Mouse (Mus musculus) heart, postnatal 0 days (tissue): Measurements from ENCODE around the gene Plcb4. TPM values are rescaled to one million over a fixed set of nuclear protein-coding genes. Genes with fewer than 3 reads are reported as not detected.
"Not testable (repeated sequence)": the region's sequence is repeated elsewhere in the genome, so short reads cannot be mapped to it uniquely, and the experiment has no call there.

Experiments used
- ATAC-seq: fragments of 200-750 bp; cut with Nextera tagmentation; 2 replicates; pipeline ENCODE4 v1.8.0; 2017; ENCODE audit warnings: low read depth, moderate number of reproducible peaks, moderate library complexity; ENCODE audit not compliant: insufficient read depth
- DNase-seq: peaks from one replicate; pipeline ENCODE4 v3.0.0-alpha.2; 2016; ENCODE audit warnings: low spot score
- H3K27ac ChIP-seq: fragments of 300-500 bp; sonication (generic); 2 replicates; pipeline ENCODE4 v1.5.1; 2014; ENCODE audit warnings: low read depth, mild to moderate bottlenecking
- H3K27me3 ChIP-seq: fragments of 300-500 bp; sonication (generic); 2 replicates; pipeline ENCODE4 v1.6.1; 2014; ENCODE audit warnings: low read length, mixed read lengths; ENCODE audit not compliant: control insufficient read depth, insufficient read depth
- H3K36me3 ChIP-seq: fragments of 300-500 bp; sonication (generic); replicated peaks from 2 replicates; pipeline ENCODE4 v1.6.1; 2014; ENCODE audit warnings: low read length, mixed read lengths; ENCODE audit not compliant: control insufficient read depth, insufficient read depth
- H3K4me1 ChIP-seq: fragments of 300-500 bp; sonication (generic); 2 replicates; pipeline ENCODE4 v1.6.1; 2014; ENCODE audit warnings: antibody characterized with exemption; ENCODE audit not compliant: control insufficient read depth, insufficient read depth
- H3K4me2 ChIP-seq: fragments of 300-500 bp; sonication (generic); 2 replicates; pipeline ENCODE4 v1.6.1; 2014; ENCODE audit warnings: low read depth, mild to moderate bottlenecking, low read length, moderate library complexity
- H3K4me3 ChIP-seq: fragments of 300-500 bp; sonication (generic); 2 replicates; pipeline ENCODE4 v1.5.1; 2014; ENCODE audit warnings: low read depth, low read length
- H3K9ac ChIP-seq: fragments of 300-500 bp; sonication (generic); replicated peaks from 2 replicates; pipeline ENCODE4 v1.6.1; 2014; ENCODE audit warnings: low read depth, low read length, mixed read lengths
- H3K9me3 ChIP-seq: fragments of 300-500 bp; sonication (generic); replicated peaks from 2 replicates; pipeline ENCODE4 v1.6.1; 2016; ENCODE audit warnings: low read length; ENCODE audit not compliant: control insufficient read depth
- CTCF ChIP-seq: IDR thresholded peaks from 2 replicates; pipeline ENCODE4 v1.5.1; 2016; ENCODE audit warnings: antibody characterized with exemption, control low read depth, low read depth
- EP300 ChIP-seq: IDR thresholded peaks from 2 replicates; pipeline ENCODE4 v1.6.1; 2016; ENCODE audit warnings: antibody characterized with exemption, low read depth
- WGBS: fragments of 180-500 bp; shearing (Covaris S2); extraction: QIAGEN DNeasy Blood & Tissue Kit; methylation state at CpG from one replicate; pipeline ENCODE4 v1.1.7; 2014; 5-methylcytosine and 5-hydroxymethylcytosine counted together
- polyA plus RNA-seq: library from polyadenylated mRNA; unstranded; fragments of >200 nt; fragmentation: Nextera tagmentation; extraction: Ambion mirVana; gene quantifications from 2 replicates; pipeline ENCODE4 v1.2.1, GENCODE M21; 2015
- total RNA-seq: library from RNA; depleted of rRNA; stranded (reverse); fragments of >200 nt; gene quantifications from 2 replicates; pipeline ENCODE4 v1.2.3, GENCODE M21; 2014; ENCODE audit warnings: low replicate concordance

The Plcb4 gene
- total and polyA plus RNA-seq, 2 experiments from 2014 or later = 34.7 to 57.0 TPM

GRCm38 (mm10) chr2:135894582-135894981, 235.8 kb downstream of the Plcb4 start:
- no peak for ATAC-seq
- Histone ChIP-seq H3K9ac (no peak overlapping the region), H3K27ac (no peak overlapping the region), H3K4me1 (0 out of 2 replicates have a peak, but pooled peaks cover 12% of the 10 kb centered on the region), H3K4me3 (no peak overlapping the region), H3K4me2 (no peak overlapping the region), H3K36me3 (no peaks in the 10 kb centered on the region), H3K9me3 (no peaks in the 10 kb centered on the region), H3K27me3 (no peaks in the 10 kb centered on the region)
- DNase-seq = no peak
- TF ChIP-seq CTCF = no peak
- TF ChIP-seq EP300 = no peak
- WGBS = 77% methylated on average over 2 of the region's 2 CpGs

GRCm38 (mm10) chr2:135898025-135898424, 239.2 kb downstream of the Plcb4 start:
- TF ChIP-seq EP300 = no peak
- no peak for TF ChIP-seq CTCF
- no peak for ATAC-seq
- H3K4me2 ChIP-seq = no peak overlapping the region
- WGBS = 56% methylated on average over 4 of the region's 4 CpGs
- H3K4me3 ChIP-seq = no peak overlapping the region
- no peaks in the 10 kb centered on the region for H3K27me3 ChIP-seq
- H3K9ac ChIP-seq = no peak overlapping the region
- H3K36me3 ChIP-seq = no peaks in the 10 kb centered on the region
- DNase-seq = no peak
- H3K9me3 ChIP-seq = no peaks in the 10 kb centered on the region
- no peak overlapping the region for H3K27ac ChIP-seq
- peaks cover 19% of the 10 kb centered on the region; the same call in 1 of the 2 replicates for H3K4me1 ChIP-seq

GRCm38 (mm10) chr2:135899931-135900330, 241.1 kb downstream of the Plcb4 start:
- ATAC-seq, H3K27me3 ChIP-seq, H3K36me3 ChIP-seq, H3K4me2 ChIP-seq, H3K9me3 ChIP-seq, H3K4me3 ChIP-seq, DNase-seq, H3K9ac ChIP-seq, H3K27ac ChIP-seq: not testable (repeated sequence)
- WGBS = 75% methylated on average over 4 of the region's 4 CpGs
- peaks cover 20% of the 10 kb centered on the region; the same call in 1 of the 2 replicates for H3K4me1 ChIP-seq

GRCm38 (mm10) chr2:135901015-135901414, 242.2 kb downstream of the Plcb4 start:
- Histone ChIP-seq H3K36me3 (no peaks in the 10 kb centered on the region), H3K27ac (no peak overlapping the region), H3K9me3 (no peaks in the 10 kb centered on the region), H3K4me3 (no peak overlapping the region), H3K27me3 (no peaks in the 10 kb centered on the region), H3K4me1 (peaks cover 13% of the 10 kb centered on the region; the same call in 1 of the 2 replicates), H3K4me2 (no peak overlapping the region), H3K9ac (no peak overlapping the region)
- TF ChIP-seq EP300 = no peak
- TF ChIP-seq CTCF = no peak
- DNase-seq (no peak), ATAC-seq (no peak)
- WGBS = 75% methylated on average over 4 of the region's 4 CpGs

GRCm38 (mm10) chr2:135904262-135904661, 245.5 kb downstream of the Plcb4 start:
- Histone ChIP-seq H3K4me2 (no peak overlapping the region), H3K27me3 (no peaks in the 10 kb centered on the region), H3K27ac (no peak overlapping the region), H3K36me3 (0 out of 2 replicates have a peak, but pooled peaks cover 5% of the 10 kb centered on the region), H3K4me3 (no peak overlapping the region), H3K9ac (no peak overlapping the region), H3K9me3 (no peaks in the 10 kb centered on the region), H3K4me1 (peaks cover 13% of the 10 kb centered on the region; the same call in 1 of the 2 replicates)
- DNase-seq = no peak
- no peak for ATAC-seq
- 81% methylated on average over 4 of the region's 4 CpGs for WGBS
- no peak for TF ChIP-seq CTCF
- no peak for TF ChIP-seq EP300

GRCm38 (mm10) chr2:135904791-135905190, 246.0 kb downstream of the Plcb4 start:
- Histone ChIP-seq H3K4me2 (no peak overlapping the region), H3K27me3 (no peaks in the 10 kb centered on the region), H3K36me3 (0 out of 2 replicates have a peak, but pooled peaks cover 7% of the 10 kb centered on the region), H3K9ac (no peak overlapping the region), H3K27ac (no peak overlapping the region), H3K4me1 (peaks cover 13% of the 10 kb centered on the region; the same call in 1 of the 2 replicates), H3K4me3 (no peak overlapping the region), H3K9me3 (no peaks in the 10 kb centered on the region)
- WGBS = 67% methylated on average over 4 of the region's 4 CpGs
- TF ChIP-seq CTCF (no peak), EP300 (no peak)
- no peak for ATAC-seq
- no peak for DNase-seq
